ENCODE assay signal across 17 mouse cellular contexts in the genomic region with DNA sequence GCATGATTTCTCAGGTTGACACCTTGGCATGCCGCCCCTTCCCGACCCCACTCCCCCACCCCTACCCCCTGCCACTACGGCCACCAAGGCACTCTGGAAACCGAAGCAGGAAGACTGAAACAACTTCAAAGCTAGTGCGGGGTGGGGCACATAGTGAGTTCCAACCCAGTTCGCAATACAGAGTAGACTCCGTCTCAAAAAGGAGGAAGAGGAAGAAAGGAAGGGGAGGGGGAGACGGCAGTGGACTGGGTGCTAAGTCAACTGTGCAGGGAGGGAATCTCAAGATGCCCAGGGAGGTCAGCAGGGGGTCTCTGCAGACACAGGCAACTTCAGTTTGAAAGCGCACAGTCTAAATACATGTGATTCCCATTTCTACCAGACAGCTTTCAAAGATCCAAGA. TPM values are rescaled to one million over a fixed set of nuclear protein-coding genes. Genes with fewer than 3 reads are reported as not detected.
DNase-seq lines count a peak whose midpoint lies in the region; ATAC-seq and TF ChIP-seq lines count a peak whose summit lies in the region.
"Had no signal": no experiment of that assay in that cellular context is flagged by ENCODE, and none has a peak within 500 bp of the region (broad histone marks: within the 10 kb centered on the region; RNA-seq: fewer than 3 reads in every experiment).

No protein-coding gene starts in this region.

- H3K27me3 ChIP-seq in kidney, embryonic 15.5 days: no peaks in the 10 kb centered on the region
- no peaks in the 10 kb centered on the region for H3K27me3 ChIP-seq in intestine, postnatal 0 days (replicated peaks; ENCODE audit: control insufficient read depth, insufficient read depth, low read length)
- H3K27me3 ChIP-seq: CH12.LX; embryonic facial prominence, embryonic 13.5 days; hindbrain, embryonic 15.5 days had no signal

- TF ChIP-seq CTCF in intestine, postnatal 0 days (IDR thresholded peaks at IDR 0.05; ENCODE audit: low read depth): no peak

- peaks cover 97% of the 10 kb centered on the region for H3K79me2 ChIP-seq in macrophage (ENCODE audit: inconsistent target)

- no peaks in the 10 kb centered on the region for H3K36me3 ChIP-seq in kidney, embryonic 15.5 days
- no peaks in the 10 kb centered on the region for H3K36me3 ChIP-seq in intestine, postnatal 0 days (ENCODE audit: control insufficient read depth, insufficient read depth)
- peaks cover 9% of the 10 kb centered on the region; the same call in 1 of the 2 replicates for H3K36me3 ChIP-seq in macrophage (ENCODE audit: inconsistent target)
- H3K36me3 ChIP-seq: embryonic facial prominence, embryonic 13.5 days; forebrain, embryonic 12.5 days; hindbrain, embryonic 15.5 days had no signal

- WGBS in kidney, embryonic 15.5 days: 32% methylated on average over 9 of the region's 9 CpGs
- WGBS in intestine, postnatal 0 days: 40% methylated on average over 9 of the region's 9 CpGs
- WGBS in macrophage (ENCODE audit: missing documents): 23% methylated on average over 5 of the region's 9 CpGs

- H3K9me3 ChIP-seq in kidney, embryonic 15.5 days (replicated peaks): no peaks in the 10 kb centered on the region
- H3K9me3 ChIP-seq in intestine, postnatal 0 days (ENCODE audit: control insufficient read depth): no peaks in the 10 kb centered on the region
- H3K9me3 ChIP-seq: embryonic facial prominence, embryonic 13.5 days; forebrain, embryonic 12.5 days; hindbrain, embryonic 15.5 days had no signal

- DNase-seq in kidney, postnatal 14 days: no peak
- no peak for DNase-seq in embryo, embryonic 9.5 days (ENCODE audit: extremely low spot score)
- DNase-seq in adipocyte (ENCODE audit: low spot score): no peak
- DNase-seq: adrenal gland, postnatal 36 days; cerebellum, adult 11-12 months; kidney, postnatal 36 days had no signal

- H3K9ac ChIP-seq in kidney, embryonic 15.5 days: no peak overlapping the region
- no peak overlapping the region for H3K9ac ChIP-seq in intestine, postnatal 0 days (ENCODE audit: low read depth, low read length)
- H3K9ac ChIP-seq: embryonic facial prominence, embryonic 13.5 days; forebrain, embryonic 12.5 days; hindbrain, embryonic 15.5 days had no signal

- H3K4me1 ChIP-seq in kidney, embryonic 15.5 days: peaks cover 32% of the 10 kb centered on the region
- H3K4me1 ChIP-seq in intestine, postnatal 0 days (replicated peaks; ENCODE audit: control insufficient read depth, insufficient read depth, low read length): no peaks in the 10 kb centered on the region

- H3K4me3 ChIP-seq in kidney, embryonic 15.5 days (replicated peaks): no peak overlapping the region
- no peak overlapping the region for H3K4me3 ChIP-seq in intestine, postnatal 0 days (ENCODE audit: low read depth, low read length)
- H3K4me3 ChIP-seq in macrophage (ENCODE audit: inconsistent target): no peak overlapping the region
- H3K4me3 ChIP-seq: embryonic facial prominence, embryonic 13.5 days; forebrain, embryonic 12.5 days; hindbrain, embryonic 15.5 days; left cerebral cortex, adult 2 months; myocyte had no signal

- no peak overlapping the region for H3K27ac ChIP-seq in kidney, embryonic 15.5 days
- H3K27ac ChIP-seq in intestine, postnatal 0 days (ENCODE audit: low read depth, low read length): no peak overlapping the region
- H3K27ac ChIP-seq in macrophage: peak overlapping the region; percentile 29
- H3K27ac ChIP-seq: embryonic facial prominence, embryonic 13.5 days; forebrain, embryonic 12.5 days; hindbrain, embryonic 15.5 days; left cerebral cortex, adult 2 months had no signal

- 0 out of 2 replicates have a peak overlapping the region, but pooled peaks have one; percentile 14 for H3K4me2 ChIP-seq in kidney, embryonic 15.5 days
- H3K4me2 ChIP-seq in intestine, postnatal 0 days (replicated peaks; ENCODE audit: low read depth): peak overlapping the region; percentile 40
- H3K4me2 ChIP-seq: embryonic facial prominence, embryonic 13.5 days; forebrain, embryonic 12.5 days; hindbrain, embryonic 15.5 days had no signal

- ATAC-seq in kidney, embryonic 15.5 days (replicated peaks; ENCODE audit: low FRiP score): peak; percentile 15; the same call in 1 of the 2 replicates
- peak; percentile 63; the same call in 1 of the 2 replicates for ATAC-seq in common myeloid progenitor, adult 5-6 weeks (replicated peaks; ENCODE audit: low read depth, poor library complexity, severe bottlenecking)
- ATAC-seq in intestine, postnatal 0 days: no peak
- ATAC-seq in CD4-positive, CD25-positive, alpha-beta regulatory T cell, adult 4 months: no peak

RNA-seq across cellular contexts. Expression of a gene that starts 7.0 kb away (rescaled TPM):
- polyA plus RNA-seq in kidney, embryonic 15.5 days (2015; fragmentation: Nextera tagmentation; extraction: Ambion mirVana): 5.1 and 5.7 TPM in 2 replicates
- total RNA-seq in common myeloid progenitor, adult 5-6 weeks (2017): 2.7 and 4.8 TPM in 2 replicates
- polyA plus RNA-seq in intestine, postnatal 0 days (2015; fragmentation: Nextera tagmentation; extraction: Ambion mirVana): 2.8 and 5.1 TPM in 2 replicates
- total RNA-seq in macrophage (2018; cell fraction: chromatin; rRNA removed): 1,000 to 10,000 TPM in 4 of 26 experiments, 100 to 1,000 TPM in 22; 448 to 1,370 (median 593) TPM
- total RNA-seq in macrophage (2018; cell fraction: cytosol; rRNA removed): 100 to 1,000 TPM; 123 to 274 (median 157) TPM
- total RNA-seq in macrophage (2018; cell fraction: nucleus; rRNA removed): 100 to 1,000 TPM; 308 to 672 (median 443) TPM
- 73.7 to 118 TPM (median 76.8 TPM) in 3 replicates for polyA plus RNA-seq in macrophage (2018)
- not detected for polyA plus RNA-seq in CD4-positive, CD25-positive, alpha-beta regulatory T cell, adult 4 months (2017; shearing (Covaris generic))

Comparison
In these comparisons a context has a peak if more than half of its experiments do, and no peak if none do; other contexts are left out.
1. ATAC-seq: peak in kidney, embryonic 15.5 days (single experiment) and common myeloid progenitor, adult 5-6 weeks (single experiment); none in intestine, postnatal 0 days (single experiment) and CD4-positive, CD25-positive, alpha-beta regulatory T cell, adult 4 months (single experiment).
2. RNA of a gene that starts 7.0 kb away (polyA plus RNA-seq): 73.7 to 118 TPM in macrophage; 5.1 to 5.7 TPM in kidney, embryonic 15.5 days, 2.8 to 5.1 TPM in intestine, postnatal 0 days and not detected in CD4-positive, CD25-positive, alpha-beta regulatory T cell, adult 4 months; every median in the first group is over 10 times any median in the second.